Mouse (Mus musculus): ENCODE data around the gene Mt1.
A peak's percentile ranks its signal among the peaks of the same experiment; 100 is the strongest.

Mt1 gene

DNA sequence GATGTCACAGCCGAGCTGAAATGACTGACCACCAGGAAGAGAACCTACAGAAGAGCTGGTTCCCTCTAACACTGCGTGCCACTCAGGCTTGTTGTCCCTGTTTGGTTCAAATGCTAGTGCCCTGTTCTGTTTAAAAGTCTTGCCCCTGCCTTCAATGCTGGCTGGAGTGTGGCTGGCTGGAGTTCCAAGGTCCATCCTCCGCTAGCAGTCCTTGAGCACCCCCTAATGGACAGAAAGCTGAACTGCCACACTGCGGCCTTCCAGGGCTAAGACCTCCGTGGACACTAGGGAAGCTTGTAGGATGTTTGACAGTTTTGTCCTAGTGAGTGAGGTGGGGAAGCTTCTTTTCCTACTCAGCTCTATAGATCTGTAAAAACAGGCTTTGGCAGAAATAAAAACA lies 26.9 kb downstream of the Mt1 start:
- peak; percentile 31 to 47 for DNase-seq (ENCODE audit: low spot score in 2 of 2)

DNA sequence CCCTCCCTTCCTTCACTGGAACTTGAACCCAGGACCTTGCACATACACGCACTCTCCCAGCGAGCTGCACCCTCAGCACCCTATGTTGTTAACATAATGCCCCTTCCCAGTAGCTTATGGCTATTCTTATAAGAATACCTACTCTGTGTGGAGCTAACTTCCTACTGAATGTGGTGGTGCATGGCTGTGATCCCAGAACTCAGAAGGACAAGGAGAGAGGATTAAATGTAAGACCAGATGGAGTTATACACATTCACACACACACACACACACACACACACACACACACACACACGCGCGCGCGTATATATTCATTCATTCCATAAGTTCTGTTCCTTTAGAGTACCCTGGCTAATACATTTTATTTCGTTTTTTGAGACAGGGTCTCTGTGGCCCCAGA lies 27.4 kb downstream of the Mt1 start:
- no peak for DNase-seq (ENCODE audit: low spot score in 2 of 2)

DNA sequence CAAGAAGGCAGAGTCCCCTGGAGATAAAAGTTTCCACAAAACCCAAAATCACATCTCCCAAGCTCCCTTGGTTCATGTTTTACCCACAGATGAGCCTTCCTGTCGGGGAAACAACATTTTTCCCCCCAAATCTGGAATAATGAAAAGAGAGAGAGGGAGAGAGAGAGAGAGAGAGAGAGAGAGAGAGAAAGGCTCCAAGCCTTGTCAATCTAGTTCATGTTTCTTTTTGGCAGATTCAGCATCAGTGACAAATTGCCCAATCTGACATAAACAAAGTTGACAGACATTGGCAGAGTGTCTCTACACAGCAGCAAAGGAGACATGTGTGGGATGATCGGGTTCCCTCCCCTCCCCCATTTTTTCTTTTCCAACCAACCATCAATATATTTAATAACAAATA lies 28.6 kb downstream of the Mt1 start:
- DNase-seq (ENCODE audit: low spot score in 2 of 2) = no peak

DNA sequence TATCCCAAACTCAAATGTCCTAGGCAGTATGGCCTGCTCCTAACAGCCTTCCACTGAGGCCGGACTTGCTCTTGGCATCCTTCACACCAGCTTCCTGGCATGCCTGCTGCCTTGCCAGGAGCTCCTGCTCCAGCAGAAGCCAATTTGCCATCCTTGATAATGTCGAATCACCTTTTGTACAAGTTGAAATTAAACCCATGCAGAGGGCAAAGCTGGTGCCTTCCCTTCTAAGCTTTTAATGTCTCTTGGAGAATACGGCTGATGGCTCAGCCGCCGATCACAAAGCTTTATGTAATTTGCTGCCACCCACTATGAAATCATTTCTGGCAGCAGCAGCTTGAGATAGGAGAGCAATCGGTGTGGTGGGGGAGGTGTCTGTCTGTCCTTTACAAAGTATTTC lies 30.8 kb downstream of the Mt1 start:
- DNase-seq (ENCODE audit: low spot score in 2 of 2) = no peak

DNA sequence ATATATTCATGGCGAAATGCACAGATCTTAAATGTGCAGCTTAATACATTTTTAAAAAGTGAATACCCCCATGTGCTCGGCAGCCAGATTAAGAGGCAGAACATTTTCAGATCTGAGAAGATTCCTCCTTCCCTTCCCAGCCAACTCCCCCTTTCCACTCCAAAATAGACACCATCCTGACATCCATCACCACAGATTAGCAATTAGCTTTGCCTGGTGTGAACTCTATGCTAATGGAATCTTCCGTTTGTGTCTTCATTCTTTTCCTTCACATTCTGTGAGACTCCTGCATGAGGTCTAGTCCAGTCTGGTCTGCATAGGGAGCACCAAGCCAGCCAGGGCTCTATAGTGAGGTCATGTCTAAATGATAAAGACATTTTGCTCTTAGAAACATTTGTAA lies 31.3 kb downstream of the Mt1 start:
- DNase-seq (ENCODE audit: low spot score in 2 of 2) = no peak

DNA sequence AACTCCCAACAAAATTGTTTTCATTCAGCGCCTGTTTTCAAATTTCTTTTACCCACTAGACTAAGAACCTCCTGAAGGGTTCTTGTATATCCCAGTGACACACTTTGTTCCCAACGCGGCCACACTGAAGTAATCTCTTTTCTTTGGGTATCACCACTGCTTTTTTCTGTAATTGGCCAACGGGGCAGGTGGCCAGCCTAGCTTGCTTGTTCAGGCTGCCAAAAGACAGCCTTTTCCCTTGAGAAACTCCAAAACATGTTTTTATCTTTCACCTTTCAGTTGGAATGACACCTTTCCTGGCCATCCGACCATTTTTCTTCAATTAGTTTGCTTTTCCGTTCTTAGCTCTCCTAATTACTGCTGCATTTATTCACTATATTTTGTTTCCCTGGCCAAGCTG lies 34.9 kb downstream of the Mt1 start:
- no peak for DNase-seq (ENCODE audit: low spot score in 2 of 2)

DNA sequence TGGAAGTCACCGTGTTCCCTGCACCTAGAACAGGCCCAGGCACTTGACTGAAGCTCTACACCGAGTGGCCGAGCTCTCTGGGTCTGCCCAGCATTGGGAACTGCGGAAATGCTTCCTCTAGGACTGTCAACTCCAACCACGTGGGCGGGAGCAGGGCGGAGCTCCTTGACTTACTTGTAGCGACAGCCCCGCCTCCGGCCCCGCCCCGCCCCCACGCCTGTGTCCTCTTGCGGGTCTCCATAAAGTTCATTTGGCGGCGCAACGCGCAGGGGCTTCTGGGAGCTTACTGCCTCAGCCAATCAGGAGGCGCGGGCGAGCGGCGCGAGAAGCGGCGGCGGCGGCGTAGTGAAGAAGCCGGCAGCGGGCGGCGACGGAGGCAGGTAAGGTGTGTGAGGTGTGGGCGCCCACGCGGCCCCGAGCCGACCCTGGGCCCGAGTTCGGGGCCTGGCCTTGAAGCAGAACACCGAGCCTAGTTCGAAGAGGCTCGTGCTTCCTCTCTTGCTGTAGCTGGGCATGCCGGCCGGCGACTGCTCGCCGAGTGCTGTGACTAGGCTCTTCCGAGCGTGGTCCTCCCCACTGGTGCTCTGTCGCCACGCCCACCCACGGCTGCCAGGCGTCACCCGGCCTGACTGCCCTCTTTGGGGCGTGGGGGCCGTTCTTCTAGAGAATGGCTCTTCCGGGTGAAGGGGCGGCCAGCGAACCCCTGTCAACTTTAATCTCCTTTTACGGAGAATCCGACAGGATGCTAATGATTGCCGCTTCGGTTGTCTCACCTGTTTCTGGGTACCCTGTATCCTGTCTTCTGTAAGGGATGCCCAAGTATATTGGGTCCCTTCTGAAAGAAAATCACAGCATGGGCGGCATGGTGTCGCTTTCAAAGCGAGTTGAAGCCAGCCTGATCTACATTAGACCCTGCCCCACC lies 35.6 kb downstream of the Mt1 start, which contains the start of gene Nup93:
Nup93 (plus strand) TSS at position 313 of the 922 bp plus-strand sequence.
- peak; percentile 91 to 93 for DNase-seq (ENCODE audit: low spot score in 2 of 2)

DNA sequence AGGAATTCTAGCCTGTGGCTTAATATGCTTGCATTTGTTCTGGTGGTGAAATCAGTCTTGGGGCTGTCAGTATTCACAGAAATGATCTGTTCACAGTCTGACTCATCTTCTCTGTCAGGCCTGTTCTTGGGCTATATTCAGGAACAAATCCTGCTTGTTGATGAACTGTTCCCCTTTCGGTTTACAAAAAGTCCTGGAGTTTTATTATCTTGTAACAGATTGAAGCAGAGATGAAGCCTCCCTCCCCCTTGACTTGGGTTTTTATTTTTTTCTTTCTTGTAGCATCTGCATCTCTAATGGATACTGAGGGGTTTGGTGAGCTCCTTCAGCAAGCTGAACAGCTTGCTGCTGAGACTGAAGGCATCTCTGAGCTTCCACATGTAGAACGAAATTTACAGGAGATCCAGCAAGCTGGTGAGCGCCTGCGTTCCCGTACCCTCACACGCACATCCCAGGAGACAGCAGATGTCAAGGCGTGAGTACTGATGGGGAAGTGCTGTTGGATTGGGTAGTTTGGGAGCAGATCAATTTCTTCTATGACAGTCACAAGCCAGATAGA lies 48.6 kb downstream of the Mt1 start:
- DNase-seq (ENCODE audit: low spot score in 2 of 2) = no peak

Data from natural killer cell, adult 2 months (primary cell).